Mouse (Mus musculus) kidney, embryonic 16.5 days (tissue): ENCODE data around the gene Sell. TPM values are rescaled to one million over a fixed set of nuclear protein-coding genes. Genes with fewer than 3 reads are reported as not detected.

Experiments
- ATAC-seq: fragments of 200-750 bp; cut with Nextera tagmentation; 2 replicates; pipeline ENCODE4 v1.8.0; 2017; ENCODE audit warnings: moderate TSS enrichment; ENCODE audit not compliant: low FRiP score, low TSS enrichment
- H3K27ac ChIP-seq: fragments of 300-500 bp; sonication (generic); 2 replicates; pipeline ENCODE4 v1.5.1; 2014; ENCODE audit warnings: low read length
- H3K27me3 ChIP-seq: fragments of 300-500 bp; sonication (generic); 2 replicates; pipeline ENCODE4 v1.6.1; 2014; ENCODE audit warnings: low read length, control low read depth, mixed read lengths; ENCODE audit not compliant: insufficient read depth
- H3K36me3 ChIP-seq: fragments of 300-500 bp; sonication (generic); 2 replicates; pipeline ENCODE4 v1.6.1; 2014; ENCODE audit warnings: low read length, control low read depth, mixed read lengths; ENCODE audit not compliant: insufficient read depth
- H3K4me1 ChIP-seq: fragments of 300-500 bp; sonication (generic); 2 replicates; pipeline ENCODE4 v1.6.1; 2014; ENCODE audit warnings: low read length, control low read depth, mixed read lengths; ENCODE audit not compliant: insufficient read depth
- H3K4me2 ChIP-seq: fragments of 300-500 bp; sonication (generic); replicated peaks from 2 replicates; pipeline ENCODE4 v1.6.1; 2014; ENCODE audit warnings: low read depth, low read length
- H3K4me3 ChIP-seq: fragments of 300-500 bp; sonication (generic); 2 replicates; pipeline ENCODE4 v1.5.1; 2014; ENCODE audit warnings: mild to moderate bottlenecking, low read length
- H3K9ac ChIP-seq: fragments of 300-500 bp; sonication (generic); replicated peaks from 2 replicates; pipeline ENCODE4 v1.6.1; 2014; ENCODE audit warnings: low read length
- H3K9me3 ChIP-seq: fragments of 300-500 bp; sonication (generic); 2 replicates; pipeline ENCODE4 v1.6.1; 2016; ENCODE audit warnings: low read length, control low read depth
- WGBS: fragments of 180-500 bp; shearing (Covaris S2); extraction: QIAGEN DNeasy Blood & Tissue Kit; methylation state at CpG from one replicate; pipeline ENCODE4 v1.1.7; 2014; 5-methylcytosine and 5-hydroxymethylcytosine counted together
- polyA plus RNA-seq: library from polyadenylated mRNA; unstranded; fragments of >200 nt; fragmentation: Nextera tagmentation; extraction: Ambion mirVana; gene quantifications from 2 replicates; pipeline ENCODE4 v1.2.1, GENCODE M21; 2015

The Sell gene
- polyA plus RNA-seq, 1 experiment from 2014 or later = 0.41 TPM

GRCm38 (mm10) chr1:164047934-164048333 is 13.8 kb upstream of the Sell start, which contains the start of gene Sele:
TSS of gene Sele (plus strand) at chr1:164048234.
- ATAC-seq = no peak
- H3K27ac ChIP-seq = no peak within 1 kb of the TSS
- no peak within 1 kb of the TSS for H3K9ac ChIP-seq
- no peak within 1 kb of the TSS for H3K4me2 ChIP-seq
- WGBS = 57% methylated on average over 5 of the region's 5 CpGs
- H3K4me1 ChIP-seq = no peaks in the 10 kb centered on the region
- no peak within 1 kb of the TSS for H3K4me3 ChIP-seq
- H3K9me3 ChIP-seq = no peaks in the 10 kb centered on the region
- no peaks in the 10 kb centered on the region for H3K27me3 ChIP-seq
- no peaks in the 10 kb centered on the region for H3K36me3 ChIP-seq

- Histone ChIP-seq H3K4me3 (no peak overlapping the region), H3K27ac (no peak overlapping the region), H3K27me3 (no peaks in the 10 kb centered on the region), H3K4me1 (no peaks in the 10 kb centered on the region), H3K9ac (no peak overlapping the region), H3K4me2 (no peak overlapping the region), H3K9me3 (no peaks in the 10 kb centered on the region), H3K36me3 (no peaks in the 10 kb centered on the region)
- no peak for ATAC-seq
- 92% methylated on average over 9 of the region's 9 CpGs for WGBS
Observed at GRCm38 (mm10) chr1:164053561-164053960, 8.2 kb upstream of the Sell start.

GRCm38 (mm10) chr1:164054800-164055199 is 7.0 kb upstream of the Sell start:
- ATAC-seq = no peak
- Histone ChIP-seq H3K4me1 (no peaks in the 10 kb centered on the region), H3K27ac (no peak overlapping the region), H3K4me3 (no peak overlapping the region), H3K36me3 (no peaks in the 10 kb centered on the region), H3K4me2 (no peak overlapping the region), H3K9ac (no peak overlapping the region), H3K27me3 (no peaks in the 10 kb centered on the region), H3K9me3 (no peaks in the 10 kb centered on the region)
- 38% methylated on average over 2 of the region's 2 CpGs for WGBS

GRCm38 (mm10) chr1:164060071-164060470 is 1.7 kb upstream of the Sell start:
- Histone ChIP-seq H3K27ac (no peak overlapping the region), H3K9ac (no peak overlapping the region), H3K4me2 (no peak overlapping the region), H3K27me3 (no peaks in the 10 kb centered on the region), H3K36me3 (no peaks in the 10 kb centered on the region), H3K9me3 (no peaks in the 10 kb centered on the region), H3K4me3 (no peak overlapping the region), H3K4me1 (no peaks in the 10 kb centered on the region)
- 93% methylated on average over 4 of the region's 4 CpGs for WGBS
- no peak for ATAC-seq

DNA sequence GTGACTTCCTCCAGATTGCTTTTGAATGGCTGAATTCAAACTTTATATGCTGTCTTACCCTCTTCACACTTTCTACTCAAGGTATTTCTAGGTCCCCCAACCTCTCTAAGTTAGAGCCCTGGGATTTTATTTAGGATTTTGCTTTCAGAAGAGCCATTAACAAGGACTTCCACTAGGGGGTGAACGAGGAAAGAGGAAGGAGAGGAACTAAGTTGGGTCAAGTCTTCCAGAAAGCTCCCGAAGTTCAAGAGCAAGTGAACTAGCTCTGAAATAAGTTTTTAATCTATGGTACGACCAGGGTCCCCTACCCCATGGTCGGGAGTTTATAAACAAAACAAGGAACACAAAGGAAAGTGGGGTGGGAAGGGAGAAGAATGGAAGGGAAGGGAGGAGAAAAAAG is 504 bp upstream of the Sell start:
- no peaks in the 10 kb centered on the region for H3K27me3 ChIP-seq
- no peak overlapping the region for H3K27ac ChIP-seq
- 45% methylated on average over 4 of the region's 4 CpGs for WGBS
- no peaks in the 10 kb centered on the region for H3K4me1 ChIP-seq
- no peak for ATAC-seq
- H3K9ac ChIP-seq = no peak overlapping the region
- H3K4me2 ChIP-seq = no peak overlapping the region
- H3K36me3 ChIP-seq = no peaks in the 10 kb centered on the region
- no peaks in the 10 kb centered on the region for H3K9me3 ChIP-seq
- H3K4me3 ChIP-seq = no peak overlapping the region

GRCm38 (mm10) chr1:164062856-164063255 is 1.1 kb downstream of the Sell start:
- no peak for ATAC-seq
- no peaks in the 10 kb centered on the region for H3K36me3 ChIP-seq
- no peak overlapping the region for H3K4me2 ChIP-seq
- no peak overlapping the region for H3K27ac ChIP-seq
- H3K27me3 ChIP-seq = no peaks in the 10 kb centered on the region
- H3K4me1 ChIP-seq = no peaks in the 10 kb centered on the region
- H3K9ac ChIP-seq = no peak overlapping the region
- H3K4me3 ChIP-seq = no peak overlapping the region
- 59% methylated on average over 2 of the region's 2 CpGs for WGBS
- H3K9me3 ChIP-seq = no peaks in the 10 kb centered on the region

GRCm38 (mm10) chr1:164063745-164064144 is 2.0 kb downstream of the Sell start:
- Histone ChIP-seq H3K36me3 (no peaks in the 10 kb centered on the region), H3K9me3 (no peaks in the 10 kb centered on the region), H3K27me3 (no peaks in the 10 kb centered on the region), H3K4me3 (no peak overlapping the region), H3K9ac (no peak overlapping the region), H3K4me1 (no peaks in the 10 kb centered on the region), H3K4me2 (no peak overlapping the region), H3K27ac (no peak overlapping the region)
- WGBS = 50% methylated on average over 3 of the region's 3 CpGs
- no peak for ATAC-seq

DNA sequence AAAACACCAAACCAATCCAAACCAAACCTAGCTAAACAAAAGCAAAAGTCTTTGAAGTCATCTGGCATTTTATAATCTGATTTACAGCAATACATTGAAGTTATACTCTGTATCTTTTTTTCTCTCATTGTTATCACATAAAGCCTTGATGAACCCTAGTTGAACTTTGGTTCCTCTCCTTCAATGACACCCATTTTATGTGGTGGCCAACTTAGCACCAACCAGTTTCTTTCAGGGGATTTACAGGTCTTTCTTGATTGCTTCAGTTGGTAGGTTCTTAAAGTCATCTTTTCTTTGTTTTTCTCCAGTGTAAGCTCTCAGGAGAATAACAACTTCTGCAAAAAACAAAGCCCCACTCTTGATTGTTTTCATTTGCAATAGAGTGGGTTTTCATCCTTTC is 7.5 kb downstream of the Sell start:
- no peaks in the 10 kb centered on the region for H3K4me1 ChIP-seq
- no peaks in the 10 kb centered on the region for H3K36me3 ChIP-seq
- no peak overlapping the region for H3K9ac ChIP-seq
- H3K4me3 ChIP-seq = no peak overlapping the region
- no peak for ATAC-seq
- H3K27me3 ChIP-seq = no peaks in the 10 kb centered on the region
- no peak overlapping the region for H3K27ac ChIP-seq
- no peaks in the 10 kb centered on the region for H3K9me3 ChIP-seq
- H3K4me2 ChIP-seq = no peak overlapping the region

- Histone ChIP-seq H3K9ac (no peak overlapping the region), H3K4me3 (no peak overlapping the region), H3K9me3 (no peaks in the 10 kb centered on the region), H3K4me2 (no peak overlapping the region), H3K4me1 (no peaks in the 10 kb centered on the region), H3K27me3 (no peaks in the 10 kb centered on the region), H3K27ac (no peak overlapping the region), H3K36me3 (no peaks in the 10 kb centered on the region)
- 82% methylated on average over 4 of the region's 4 CpGs for WGBS
- ATAC-seq = no peak
Observed at GRCm38 (mm10) chr1:164070461-164070860, 8.7 kb downstream of the Sell start.

- H3K9ac ChIP-seq = no peak overlapping the region
- no peak overlapping the region for H3K4me2 ChIP-seq
- no peaks in the 10 kb centered on the region for H3K36me3 ChIP-seq
- ATAC-seq = no peak
- H3K4me3 ChIP-seq = no peak overlapping the region
- no peaks in the 10 kb centered on the region for H3K4me1 ChIP-seq
- 74% methylated on average over 7 of the region's 7 CpGs for WGBS
- H3K27me3 ChIP-seq = no peaks in the 10 kb centered on the region
- no peaks in the 10 kb centered on the region for H3K9me3 ChIP-seq
- H3K27ac ChIP-seq = no peak overlapping the region
Observed at GRCm38 (mm10) chr1:164071111-164071510, 9.3 kb downstream of the Sell start.

- WGBS = 88% methylated on average over 4 of the region's 4 CpGs
- H3K27ac ChIP-seq = no peak overlapping the region
- H3K36me3 ChIP-seq = no peaks in the 10 kb centered on the region
- H3K4me3 ChIP-seq = no peak overlapping the region
- H3K4me2 ChIP-seq = no peak overlapping the region
- H3K4me1 ChIP-seq = no peaks in the 10 kb centered on the region
- H3K9ac ChIP-seq = no peak overlapping the region
- H3K27me3 ChIP-seq = no peaks in the 10 kb centered on the region
- ATAC-seq = no peak
- no peaks in the 10 kb centered on the region for H3K9me3 ChIP-seq
Observed at GRCm38 (mm10) chr1:164072001-164072400, 10.2 kb downstream of the Sell start.
